Mouse (Mus musculus) heart, embryonic 14.5 days (tissue): ENCODE data around the gene Med26. TPM values are rescaled to one million over a fixed set of nuclear protein-coding genes. Genes with fewer than 3 reads are reported as not detected.

Source experiments
- ATAC-seq: fragments of 200-750 bp; cut with Nextera tagmentation; 2 replicates; pipeline ENCODE4 v1.8.0; 2017; ENCODE audit warnings: low read depth, moderate TSS enrichment; ENCODE audit not compliant: insufficient number of reproducible peaks, insufficient read depth, low FRiP score
- H3K27ac ChIP-seq, 2 experiments: fragments of 200-500 bp in 1 of 2; fragments of 300-500 bp in 1 of 2; sonication (generic) in 1 of 2; replicated peaks in 1 of 2; 2 replicates each; pipeline ENCODE4 v1.5.1; 2012 to 2014; ENCODE audit warnings: low read depth in 2 of 2, low read length in 2 of 2, control low read depth in 1 of 2, mild to moderate bottlenecking in 1 of 2, mixed read lengths in 1 of 2; ENCODE audit not compliant: control insufficient read depth in 1 of 2, insufficient read depth in 1 of 2
- H3K27me3 ChIP-seq: fragments of 300-500 bp; sonication (generic); 2 replicates; pipeline ENCODE4 v1.6.1; 2014; ENCODE audit warnings: mild to moderate bottlenecking, low read length, control low read depth; ENCODE audit not compliant: control insufficient read depth, insufficient read depth
- H3K36me3 ChIP-seq: fragments of 300-500 bp; sonication (generic); 2 replicates; pipeline ENCODE4 v1.6.1; 2014; ENCODE audit warnings: mild to moderate bottlenecking, control low read depth, low read length, mixed read lengths; ENCODE audit not compliant: control insufficient read depth, insufficient read depth
- H3K4me1 ChIP-seq, 2 experiments: fragments of 200-500 bp in 1 of 2; fragments of 300-500 bp in 1 of 2; sonication (generic) in 1 of 2; 2 replicates each; pipeline ENCODE4 v1.6.1; 2012 to 2014; ENCODE audit warnings: low read length in 2 of 2, control low read depth in 1 of 2, mixed read lengths in 1 of 2; ENCODE audit not compliant: control insufficient read depth in 2 of 2, insufficient read depth in 2 of 2
- H3K4me2 ChIP-seq: fragments of 300-500 bp; sonication (generic); 2 replicates; pipeline ENCODE4 v1.6.1; 2014; ENCODE audit warnings: mild to moderate bottlenecking, low read length
- H3K4me3 ChIP-seq, 2 experiments: fragments of 200-500 bp in 1 of 2; fragments of 300-500 bp in 1 of 2; sonication (generic) in 1 of 2; 2 replicates each; pipeline ENCODE4 v1.5.1; 2012 to 2014; ENCODE audit warnings: low read length in 2 of 2, mild to moderate bottlenecking in 2 of 2, control low read depth in 1 of 2, low read depth in 1 of 2, moderate library complexity in 1 of 2; ENCODE audit not compliant: control insufficient read depth in 1 of 2, insufficient read depth in 1 of 2
- H3K9ac ChIP-seq: fragments of 300-500 bp; sonication (generic); 2 replicates; pipeline ENCODE4 v1.6.1; 2014; ENCODE audit warnings: mild to moderate bottlenecking, low read length
- H3K9me3 ChIP-seq: fragments of 300-500 bp; sonication (generic); 2 replicates; pipeline ENCODE4 v1.6.1; 2016; ENCODE audit warnings: low read length, control low read depth; ENCODE audit not compliant: control insufficient read depth
- WGBS: fragments of 180-500 bp; shearing (Covaris S2); extraction: QIAGEN DNeasy Blood & Tissue Kit; methylation state at CpG from one replicate; pipeline ENCODE4 v1.1.7; 2014; 5-methylcytosine and 5-hydroxymethylcytosine counted together
- polyA plus RNA-seq: library from polyadenylated mRNA; unstranded; fragments of >200 nt; fragmentation: Nextera tagmentation; extraction: Ambion mirVana; gene quantifications from 2 replicates; pipeline ENCODE4 v1.2.1, GENCODE M21; 2014

The Med26 gene
- polyA plus RNA-seq, 1 experiment from 2014 or later = 7.8 TPM

DNA sequence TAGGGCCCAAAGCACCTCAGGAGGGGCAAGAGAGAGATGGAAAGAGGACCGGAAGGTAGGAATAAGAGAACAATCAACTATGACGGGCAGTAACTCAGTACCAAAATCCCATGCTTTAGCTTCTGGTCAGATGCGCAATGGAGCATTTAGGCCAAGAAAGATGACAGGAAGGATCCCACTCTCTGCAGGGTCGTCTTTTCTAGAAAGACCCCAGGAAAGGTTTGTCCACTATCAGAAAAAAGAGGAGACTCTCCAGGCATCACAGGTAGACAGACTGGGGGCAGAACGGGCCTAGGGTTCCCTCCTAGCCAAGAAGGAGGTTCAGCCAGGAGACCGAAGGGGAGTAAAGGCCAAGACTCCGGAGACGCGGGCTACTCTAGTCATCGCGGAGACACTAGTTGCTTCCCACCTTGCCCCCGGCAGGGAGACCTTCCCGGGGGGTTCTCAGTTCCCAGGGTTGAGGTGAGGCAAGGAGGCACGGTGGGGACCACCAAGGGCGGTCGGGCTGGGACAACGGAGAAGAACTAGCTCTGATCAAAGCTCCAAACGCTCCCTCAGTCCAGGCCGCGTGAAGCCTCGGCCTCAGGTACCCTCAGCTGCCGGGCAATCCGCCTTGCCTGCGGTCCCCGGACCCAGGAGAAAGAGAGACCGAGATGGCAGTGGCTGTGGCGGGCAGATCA lies 808 bp downstream of the Med26 start:
- H3K27ac ChIP-seq = peak overlapping the region in 1 of 2 experiments; percentile 80; a peak in 2 of 4 replicates
- no peaks in the 10 kb centered on the region for H3K27me3 ChIP-seq
- 1% methylated on average over 27 of the region's 27 CpGs for WGBS
- ATAC-seq = no peak
- H3K9me3 ChIP-seq = no peaks in the 10 kb centered on the region
- peak overlapping the region; percentile 99 for H3K9ac ChIP-seq
- H3K4me1 ChIP-seq = peaks cover 4 to 26% of the 10 kb centered on the region in 2 experiments; a peak in 3 of 4 replicates
- peak overlapping the region; percentile 58 to 98 for H3K4me3 ChIP-seq
- H3K36me3 ChIP-seq = peaks cover 37% of the 10 kb centered on the region
- H3K4me2 ChIP-seq = peak overlapping the region; percentile 96

DNA sequence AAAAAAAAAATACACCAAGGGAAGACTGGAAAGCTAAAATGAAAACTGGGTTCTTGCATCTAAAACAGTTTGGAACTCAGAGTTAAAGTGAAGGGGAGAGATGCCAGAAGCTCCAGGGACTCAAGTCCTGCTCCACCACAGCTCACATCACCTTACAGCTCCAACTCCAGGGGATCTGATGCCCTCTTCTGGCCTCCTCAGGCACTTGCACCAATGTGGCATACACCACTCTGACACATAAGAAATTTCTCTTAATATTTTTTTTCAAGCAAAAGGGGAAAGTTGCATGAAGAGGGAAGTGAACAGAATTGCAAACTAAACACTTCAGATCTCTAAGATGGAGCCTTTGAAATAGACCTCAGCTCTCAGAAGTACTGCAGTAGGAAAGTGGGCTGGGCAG lies 8.8 kb downstream of the Med26 start:
- Histone ChIP-seq H3K36me3 (peaks cover 15% of the 10 kb centered on the region), H3K27ac (no peak overlapping the region), H3K9ac (no peak overlapping the region), H3K4me2 (no peak overlapping the region), H3K27me3 (no peaks in the 10 kb centered on the region), H3K4me1 (no peaks in the 10 kb centered on the region), H3K9me3 (no peaks in the 10 kb centered on the region), H3K4me3 (no peak overlapping the region)
- no peak for ATAC-seq

DNA sequence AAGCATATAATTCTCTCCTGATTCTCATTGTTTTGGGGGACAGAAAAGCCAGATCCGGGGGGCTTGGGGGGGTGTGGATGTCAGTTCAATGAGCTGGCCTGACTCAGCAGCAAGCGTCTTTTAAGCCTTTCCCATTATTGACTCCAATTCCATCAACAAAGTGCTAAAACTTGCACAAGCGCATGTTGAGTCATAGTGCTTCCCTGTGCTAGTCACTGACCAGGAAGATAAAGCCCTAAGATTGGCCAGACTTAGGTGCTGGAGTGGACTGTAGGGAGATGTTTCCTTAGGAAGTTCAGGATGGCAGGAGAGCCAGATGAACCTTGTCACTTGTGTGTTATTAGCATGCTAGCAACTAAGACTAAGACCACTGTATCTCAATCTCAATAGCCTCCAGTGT lies 13.2 kb downstream of the Med26 start:
- Histone ChIP-seq H3K9ac (no peak overlapping the region), H3K4me2 (no peak overlapping the region), H3K9me3 (no peaks in the 10 kb centered on the region), H3K4me3 (no peak overlapping the region), H3K4me1 (no peaks in the 10 kb centered on the region), H3K27me3 (no peaks in the 10 kb centered on the region), H3K36me3 (no peaks in the 10 kb centered on the region), H3K27ac (no peak overlapping the region)
- ATAC-seq = no peak
- WGBS = 90% methylated on average over 3 of the region's 3 CpGs

DNA sequence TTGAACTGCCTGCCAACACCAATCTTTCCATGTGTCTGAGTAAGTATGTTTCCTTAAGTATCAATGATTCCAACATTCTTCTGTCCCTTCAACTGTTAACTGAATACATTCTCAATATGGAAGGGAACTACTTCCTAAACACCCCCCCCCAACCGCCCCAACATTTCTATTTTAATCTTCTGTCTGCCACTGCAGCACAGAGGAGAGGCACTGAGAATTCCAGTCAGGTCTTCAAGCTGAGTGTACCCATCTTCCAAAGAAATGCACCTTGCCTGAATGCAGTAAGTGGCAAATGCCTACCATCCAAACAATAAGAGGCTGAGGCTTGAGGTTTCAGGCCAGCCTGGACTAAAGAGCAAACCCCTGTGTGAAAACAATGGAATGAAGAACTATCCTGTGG lies 16.0 kb downstream of the Med26 start:
- Histone ChIP-seq H3K27me3 (no peaks in the 10 kb centered on the region), H3K9me3 (no peaks in the 10 kb centered on the region), H3K36me3 (no peaks in the 10 kb centered on the region), H3K4me3 (no peak overlapping the region), H3K4me1 (no peaks in the 10 kb centered on the region), H3K9ac (no peak overlapping the region), H3K4me2 (no peak overlapping the region), H3K27ac (no peak overlapping the region)
- WGBS = 56% methylated on average over 1 of the region's 1 CpGs
- ATAC-seq = no peak

DNA sequence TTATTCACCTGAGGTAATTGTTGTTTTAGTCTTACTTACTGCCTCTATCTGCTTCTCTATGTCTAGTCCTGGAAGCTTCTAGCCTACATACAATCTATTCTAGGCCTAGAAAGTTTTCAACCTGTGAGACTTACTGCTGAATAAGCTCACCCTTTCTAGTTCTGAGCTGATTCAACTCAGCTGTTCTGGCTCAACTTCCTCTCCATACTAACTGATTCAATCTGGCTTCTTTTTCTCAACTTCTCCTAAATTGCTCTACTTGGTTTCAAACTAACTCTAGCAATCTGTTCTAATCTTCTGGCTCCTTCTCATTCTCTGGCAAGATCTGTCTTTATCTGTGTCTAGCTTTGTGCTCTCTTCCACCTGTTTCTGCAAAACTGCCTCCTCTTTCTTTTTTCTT lies 26.2 kb downstream of the Med26 start:
- Histone ChIP-seq H3K4me1 (peaks cover 13 to 16% of the 10 kb centered on the region in 2 experiments), H3K36me3 (no peaks in the 10 kb centered on the region), H3K4me3 (no peak overlapping the region), H3K27ac (no peak overlapping the region), H3K4me2 (no peak overlapping the region), H3K9me3 (no peaks in the 10 kb centered on the region), H3K9ac (no peak overlapping the region), H3K27me3 (no peaks in the 10 kb centered on the region)
- no peak for ATAC-seq

DNA sequence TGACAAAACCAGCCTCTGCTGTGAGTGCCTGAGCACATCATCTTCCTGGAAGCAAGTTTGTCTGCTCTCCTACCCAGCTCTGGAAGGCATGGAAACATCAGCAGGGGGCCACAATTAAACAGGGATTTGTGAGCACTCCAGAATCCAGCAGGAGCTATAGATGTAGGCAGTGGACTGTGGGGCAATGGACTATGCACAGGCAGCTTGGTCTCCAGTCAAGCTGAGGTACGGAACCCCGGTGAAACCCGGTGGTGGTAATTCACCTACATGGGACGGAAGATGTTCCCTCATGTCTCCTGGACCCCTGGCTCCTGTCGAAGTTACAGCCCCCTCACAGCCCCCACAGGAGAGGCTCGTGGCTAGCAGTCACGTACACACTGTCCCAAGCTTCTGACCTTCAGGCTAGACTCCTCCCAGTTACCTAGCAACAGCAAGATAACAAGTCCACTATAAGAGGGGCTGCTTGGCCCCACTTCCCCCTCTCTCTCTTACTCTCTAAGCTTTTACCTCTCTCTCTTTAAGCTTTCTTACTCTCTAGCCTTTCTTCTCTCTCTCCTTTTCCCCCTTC lies 30.6 kb downstream of the Med26 start:
- Histone ChIP-seq H3K27me3 (no peaks in the 10 kb centered on the region), H3K9me3 (no peaks in the 10 kb centered on the region), H3K27ac (peak overlapping the region; percentile 84), H3K4me2 (peak overlapping the region; percentile 38), H3K9ac (peak overlapping the region; percentile 30; the same call in 1 of the 2 replicates), H3K4me3 (no peak overlapping the region), H3K36me3 (no peaks in the 10 kb centered on the region), H3K4me1 (peaks cover 20 to 29% of the 10 kb centered on the region in 2 experiments)
- ATAC-seq = no peak
- 34% methylated on average over 7 of the region's 7 CpGs for WGBS

DNA sequence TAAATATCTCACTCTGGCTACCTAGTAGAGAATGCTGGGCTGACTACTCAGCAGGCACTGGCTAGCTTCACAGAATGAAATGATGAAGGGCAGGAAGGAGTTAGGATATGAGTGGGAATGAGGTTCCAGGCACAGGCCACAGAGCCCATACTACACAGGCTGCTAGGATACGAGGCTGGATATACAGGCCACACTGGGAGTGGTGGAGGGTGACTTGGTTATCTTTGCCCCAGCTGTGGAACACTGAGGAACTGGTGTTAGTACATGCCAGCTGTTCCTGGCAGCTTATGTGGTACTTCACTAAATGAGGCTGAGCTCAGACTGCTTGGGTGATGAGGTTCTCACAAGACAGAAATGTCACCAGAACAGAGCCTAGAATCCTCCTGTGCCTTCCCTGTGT lies 34.9 kb downstream of the Med26 start:
- Histone ChIP-seq H3K9ac (peak overlapping the region; percentile 35), H3K36me3 (no peaks in the 10 kb centered on the region), H3K9me3 (no peaks in the 10 kb centered on the region), H3K27me3 (no peaks in the 10 kb centered on the region), H3K27ac (peak overlapping the region; percentile 58 to 74), H3K4me2 (no peak overlapping the region), H3K4me1 (peaks cover 16 to 32% of the 10 kb centered on the region in 2 experiments), H3K4me3 (no peak overlapping the region)
- 44% methylated on average over 1 of the region's 1 CpGs for WGBS
- no peak for ATAC-seq

DNA sequence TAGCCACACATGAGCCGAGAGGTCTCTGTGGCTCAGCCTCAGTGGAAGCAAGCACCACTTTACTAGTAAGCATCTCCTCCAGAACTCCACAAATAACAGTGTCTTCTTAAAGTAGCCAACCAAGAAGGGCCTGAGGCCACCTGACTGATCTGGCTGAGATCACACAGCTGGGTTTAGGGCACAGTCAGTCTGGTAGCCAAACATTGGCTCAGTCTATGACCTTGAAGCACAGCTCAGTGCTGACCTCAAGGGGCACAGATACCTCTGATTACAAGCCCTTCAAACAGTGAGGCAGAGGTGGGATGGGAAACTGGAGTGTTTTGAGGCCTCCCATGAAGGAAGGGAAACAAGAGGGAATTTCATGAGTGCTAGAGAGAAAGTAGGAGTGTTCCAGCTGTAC lies 35.4 kb downstream of the Med26 start:
- H3K4me3 ChIP-seq = no peak overlapping the region
- no peak for ATAC-seq
- H3K27me3 ChIP-seq = no peaks in the 10 kb centered on the region
- H3K36me3 ChIP-seq = no peaks in the 10 kb centered on the region
- peak overlapping the region; percentile 58 to 74 for H3K27ac ChIP-seq
- H3K9me3 ChIP-seq = no peaks in the 10 kb centered on the region
- peaks cover 14 to 29% of the 10 kb centered on the region in 2 experiments for H3K4me1 ChIP-seq
- no peak overlapping the region for H3K4me2 ChIP-seq
- H3K9ac ChIP-seq = peak overlapping the region; percentile 35
- 79% methylated on average over 1 of the region's 1 CpGs for WGBS
